Mouse (Mus musculus) lung, postnatal 0 days (tissue): ENCODE results near the gene Chic2.

Source experiments
- CTCF ChIP-seq: IDR thresholded peaks from 2 replicates; pipeline ENCODE4 v1.5.1; 2016; ENCODE audit warnings: antibody characterized with exemption, mild to moderate bottlenecking
- EP300 ChIP-seq: IDR thresholded peaks from 2 replicates; pipeline ENCODE4 v1.6.1; 2016; ENCODE audit warnings: antibody characterized with exemption, mild to moderate bottlenecking, control low read depth

- TF ChIP-seq CTCF (no peak), EP300 (no peak)
Observed at GRCm38 (mm10) chr5:74980574-74980973, 64.0 kb downstream of the Chic2 start.
